8 mouse cellular contexts compared by ENCODE assay signal in the genomic region with DNA sequence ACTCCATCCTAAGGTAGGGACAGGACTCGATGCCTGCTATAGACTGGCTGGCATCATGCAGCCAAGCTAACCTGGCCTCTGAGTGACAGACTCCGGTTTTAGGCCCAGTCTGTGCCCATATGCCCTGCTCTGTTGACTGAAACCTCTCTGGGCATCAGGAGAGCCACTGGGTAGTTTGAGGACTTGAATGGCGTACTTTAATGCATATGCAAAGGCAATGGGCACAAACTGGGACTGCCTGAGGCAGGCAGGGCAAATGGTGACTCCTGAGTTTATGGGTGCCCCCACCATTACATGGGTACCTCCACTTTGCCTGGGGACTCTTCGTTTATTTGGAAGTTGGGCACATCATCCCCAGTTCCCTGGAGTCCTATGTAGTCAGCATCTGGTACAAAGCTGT. TPM values are rescaled to one million over a fixed set of nuclear protein-coding genes. Genes with fewer than 3 reads are reported as not detected.
DNase-seq lines count a peak whose midpoint lies in the region; ATAC-seq and TF ChIP-seq lines count a peak whose summit lies in the region.

No protein-coding gene starts in this region.

- no peak for DNase-seq in heart, postnatal 10 days
- DNase-seq in liver, postnatal 0 days = no peak
- DNase-seq in adipocyte (ENCODE audit: low spot score) = no peak
- DNase-seq in embryo, embryonic 10.5 days (ENCODE audit: low spot score) = no peak
- no peak for DNase-seq in ovary, adult 18-20 months (ENCODE audit: low spot score)

- TF ChIP-seq CTCF in E14TG2a.4 (conservative IDR thresholded peaks at IDR 0.05; ENCODE audit: low read length) = no peak
- TF ChIP-seq CTCF in liver, postnatal 0 days (IDR thresholded peaks at IDR 0.05; ENCODE audit: low read depth) = no peak

- H3K9ac ChIP-seq in heart, embryonic 11.5 days (ENCODE audit: low read depth, low read length) = peak overlapping the region; percentile 75
- peak overlapping the region; percentile 68 for H3K9ac ChIP-seq in forebrain, embryonic 16.5 days (replicated peaks; ENCODE audit: low read depth, low read length)
- peak overlapping the region; percentile 70 for H3K9ac ChIP-seq in liver, postnatal 0 days (replicated peaks)

- intact Hi-C loops in heart, postnatal 10 days (cut with DNase I) = loop anchor here (5.0 kb wide), 1 partner anchor 124 kb away; no protein-coding TSS in a partner anchor

- WGBS in heart, embryonic 11.5 days (ENCODE audit: insufficient replicate concordance) = 71% methylated on average over 4 of the region's 4 CpGs
- WGBS in forebrain, embryonic 16.5 days = 82% methylated on average over 4 of the region's 4 CpGs
- WGBS in liver, postnatal 0 days (ENCODE audit: insufficient replicate concordance) = 71% methylated on average over 4 of the region's 4 CpGs

- peaks cover 20% of the 10 kb centered on the region for H3K4me1 ChIP-seq in heart, embryonic 11.5 days (ENCODE audit: control insufficient read depth, insufficient read depth, low read length)
- H3K4me1 ChIP-seq in E14TG2a.4 (replicated peaks; ENCODE audit: low read depth, low read length) = peaks cover 64% of the 10 kb centered on the region
- peaks cover 39% of the 10 kb centered on the region for H3K4me1 ChIP-seq in forebrain, embryonic 16.5 days (replicated peaks; ENCODE audit: control insufficient read depth, insufficient read depth, low read length)
- H3K4me1 ChIP-seq in liver, postnatal 0 days (ENCODE audit: insufficient read depth) = peaks cover 24% of the 10 kb centered on the region

- peak overlapping the region; percentile 93 for H3K4me3 ChIP-seq in heart, embryonic 11.5 days (ENCODE audit: low read depth, low read length)
- H3K4me3 ChIP-seq in E14TG2a.4 (replicated peaks; ENCODE audit: low read length) = peak overlapping the region; percentile 91
- H3K4me3 ChIP-seq in forebrain, embryonic 16.5 days (replicated peaks; ENCODE audit: low read length) = peak overlapping the region; percentile 82
- H3K4me3 ChIP-seq in liver, postnatal 0 days (ENCODE audit: low read depth, low read length) = peak overlapping the region; percentile 86

- TF ChIP-seq EP300 in liver, postnatal 0 days (IDR thresholded peaks at IDR 0.05; ENCODE audit: low read depth) = no peak

- no peaks in the 10 kb centered on the region for H3K36me3 ChIP-seq in heart, embryonic 11.5 days (ENCODE audit: control insufficient read depth, insufficient read depth, low read length)
- peaks cover 11% of the 10 kb centered on the region for H3K36me3 ChIP-seq in E14TG2a.4 (ENCODE audit: insufficient read depth, low read length)
- H3K36me3 ChIP-seq in forebrain, embryonic 16.5 days (ENCODE audit: control insufficient read depth, insufficient read depth) = no peaks in the 10 kb centered on the region
- peaks cover 2% of the 10 kb centered on the region for H3K36me3 ChIP-seq in liver, postnatal 0 days (replicated peaks; ENCODE audit: insufficient read depth, low read length)

- no peaks in the 10 kb centered on the region for H3K9me3 ChIP-seq in heart, embryonic 11.5 days (replicated peaks; ENCODE audit: control insufficient read depth, low read length)
- H3K9me3 ChIP-seq in E14TG2a.4 (ENCODE audit: low read length) = no peaks in the 10 kb centered on the region
- H3K9me3 ChIP-seq in forebrain, embryonic 16.5 days (ENCODE audit: control insufficient read depth, low read length) = no peaks in the 10 kb centered on the region
- H3K9me3 ChIP-seq in liver, postnatal 0 days (ENCODE audit: low read length) = no peaks in the 10 kb centered on the region

- ATAC-seq in heart, embryonic 11.5 days (replicated peaks; ENCODE audit: insufficient number of reproducible peaks, low FRiP score, low TSS enrichment) = no peak
- ATAC-seq in forebrain, embryonic 16.5 days = no peak
- ATAC-seq in liver, postnatal 0 days = no peak

- H3K27ac ChIP-seq in heart, embryonic 11.5 days (ENCODE audit: low read depth, low read length) = peak overlapping the region; percentile 91
- H3K27ac ChIP-seq in forebrain, embryonic 16.5 days (ENCODE audit: low read length) = no peak overlapping the region
- H3K27ac ChIP-seq in liver, postnatal 0 days (ENCODE audit: low read depth) = peak overlapping the region; percentile 97

- H3K4me2 ChIP-seq in heart, embryonic 11.5 days = peak overlapping the region; percentile 72
- peak overlapping the region; percentile 84 for H3K4me2 ChIP-seq in forebrain, embryonic 16.5 days (ENCODE audit: low read length)
- H3K4me2 ChIP-seq in liver, postnatal 0 days (ENCODE audit: low read depth, low read length) = peak overlapping the region; percentile 98

- H3K27me3 ChIP-seq in heart, embryonic 11.5 days (ENCODE audit: control insufficient read depth, insufficient read depth, low read length) = no peaks in the 10 kb centered on the region
- H3K27me3 ChIP-seq in E14TG2a.4 (ENCODE audit: insufficient read depth, low read length) = no peaks in the 10 kb centered on the region
- no peaks in the 10 kb centered on the region for H3K27me3 ChIP-seq in forebrain, embryonic 16.5 days (replicated peaks; ENCODE audit: control insufficient read depth, insufficient read depth, low read length)
- no peaks in the 10 kb centered on the region for H3K27me3 ChIP-seq in liver, postnatal 0 days (ENCODE audit: insufficient read depth, low read length)

RNA-seq across cellular contexts. Expression of a gene that starts 1.7 kb away (rescaled TPM):
- 23.6 and 27.1 TPM in 2 replicates for polyA plus RNA-seq in heart, embryonic 11.5 days (2014; fragmentation: Nextera tagmentation; extraction: Ambion mirVana)
- total RNA-seq in heart, postnatal 10 days (2021) = 10 to 100 TPM; 38.2 to 45.5 TPM
- 21.5 and 23.1 TPM in 2 replicates for polyA plus RNA-seq in forebrain, embryonic 16.5 days (2015; fragmentation: Nextera tagmentation; extraction: Ambion mirVana)
- 7.8 and 8.0 TPM in 2 replicates for polyA plus RNA-seq in liver, postnatal 0 days (2015; fragmentation: Nextera tagmentation; extraction: Ambion mirVana)

RNA-seq across cellular contexts. Expression of a gene that starts 37.7 kb away (rescaled TPM):
- polyA plus RNA-seq in heart, embryonic 11.5 days (2014; fragmentation: Nextera tagmentation; extraction: Ambion mirVana) = 14.1 and 14.2 TPM in 2 replicates
- 10 to 100 TPM; 15.3 to 17.1 TPM for total RNA-seq in heart, postnatal 10 days (2021)
- polyA plus RNA-seq in forebrain, embryonic 16.5 days (2015; fragmentation: Nextera tagmentation; extraction: Ambion mirVana) = 19.8 and 23.9 TPM in 2 replicates
- polyA plus RNA-seq in liver, postnatal 0 days (2015; fragmentation: Nextera tagmentation; extraction: Ambion mirVana) = 3.3 and 3.4 TPM in 2 replicates

RNA-seq across cellular contexts. Expression of a gene that starts 57.5 kb away (rescaled TPM):
- polyA plus RNA-seq in heart, embryonic 11.5 days (2014; fragmentation: Nextera tagmentation; extraction: Ambion mirVana) = 112 and 134 TPM in 2 replicates
- 100 to 1,000 TPM; 116 to 130 TPM for total RNA-seq in heart, postnatal 10 days (2021)
- polyA plus RNA-seq in forebrain, embryonic 16.5 days (2015; fragmentation: Nextera tagmentation; extraction: Ambion mirVana) = 95.3 and 100 TPM in 2 replicates
- polyA plus RNA-seq in liver, postnatal 0 days (2015; fragmentation: Nextera tagmentation; extraction: Ambion mirVana) = 38.8 and 41.3 TPM in 2 replicates

RNA-seq across cellular contexts. Expression of a gene that starts 57.6 kb away (rescaled TPM):
- 87.4 and 89.1 TPM in 2 replicates for polyA plus RNA-seq in heart, embryonic 11.5 days (2014; fragmentation: Nextera tagmentation; extraction: Ambion mirVana)
- 10 to 100 TPM; 58.5 to 58.8 TPM for total RNA-seq in heart, postnatal 10 days (2021)
- 194 and 208 TPM in 2 replicates for polyA plus RNA-seq in forebrain, embryonic 16.5 days (2015; fragmentation: Nextera tagmentation; extraction: Ambion mirVana)
- polyA plus RNA-seq in liver, postnatal 0 days (2015; fragmentation: Nextera tagmentation; extraction: Ambion mirVana) = 28.0 and 29.0 TPM in 2 replicates
